Mouse (Mus musculus) granulocyte monocyte progenitor cell, adult 5-6 weeks (primary cell): ENCODE measurements around the gene Disp2. TPM values are rescaled to one million over a fixed set of nuclear protein-coding genes. Genes with fewer than 3 reads are reported as not detected.

Source experiments
- ATAC-seq: replicated peaks from 2 replicates; pipeline ENCODE4 v1.8.0; 2016; ENCODE audit warnings: mild to moderate bottlenecking, moderate TSS enrichment, inconsistent platforms; ENCODE audit not compliant: poor library complexity, severe bottlenecking
- total RNA-seq, 2 experiments: library from RNA; stranded (forward) in 1 of 2; stranded (reverse) in 1 of 2; fragments of 200-712, 200-1000 nt in 1 of 2; fragments of >200 nt in 1 of 2; fragmentation: Nextera tagmentation in 1 of 2; gene quantifications; 2 replicates each; pipeline ENCODE4 v1.2.3; 2014 to 2017

Disp2 gene
- total RNA-seq, 2 experiments from 2014 or later: not detected

GRCm38 (mm10) chr2:118829096-118829495 is 49.6 kb downstream of the Disp2 start:
- no peak for ATAC-seq

GRCm38 (mm10) chr2:118834061-118834460 is 54.5 kb downstream of the Disp2 start:
- ATAC-seq: peak; percentile 44; the same call in 1 of the 2 replicates

GRCm38 (mm10) chr2:118835115-118835514 is 55.6 kb downstream of the Disp2 start:
- no peak for ATAC-seq

DNA sequence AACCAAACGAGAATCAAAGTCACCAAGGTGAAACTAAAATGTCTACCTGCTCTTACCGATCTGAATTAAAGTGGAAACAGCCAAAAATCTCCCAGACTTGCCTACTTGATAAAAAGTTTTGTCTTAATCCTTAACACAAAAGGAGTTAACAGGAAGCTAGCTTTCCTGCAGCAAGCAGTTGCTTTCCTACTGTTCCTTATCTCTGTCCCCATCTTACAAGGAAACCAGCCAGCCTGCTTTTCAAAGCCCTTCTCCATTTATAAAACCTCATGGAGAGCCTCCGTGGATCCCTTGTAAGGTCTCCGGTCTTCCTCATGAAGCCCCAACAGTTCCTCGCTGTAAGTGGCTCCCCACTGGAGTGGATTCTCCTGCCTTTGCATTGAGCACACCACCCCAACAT is 58.8 kb downstream of the Disp2 start:
- no peak for ATAC-seq

DNA sequence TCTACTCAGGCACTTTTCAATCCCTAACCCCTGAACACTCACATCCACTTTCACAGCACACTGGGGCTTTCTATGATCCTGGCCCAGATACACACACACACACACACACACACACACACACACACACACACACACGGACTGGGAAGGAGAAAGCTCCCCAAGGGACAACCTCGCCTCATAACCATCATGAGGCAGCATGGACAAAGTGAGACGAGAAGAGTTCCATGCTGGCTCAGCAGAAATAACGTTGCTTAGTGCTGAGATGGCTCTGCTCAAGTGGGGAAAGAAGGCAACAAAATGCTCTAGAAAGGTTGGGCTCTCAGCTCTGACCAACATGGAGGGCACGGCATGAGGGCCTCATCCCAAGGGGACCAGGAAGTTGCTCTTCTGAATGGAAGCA is 61.7 kb downstream of the Disp2 start:
- no peak for ATAC-seq

- 0 out of 2 replicates have a peak, but pooled peaks have one; percentile 25 for ATAC-seq
Measured at GRCm38 (mm10) chr2:118841774-118842173, 62.3 kb downstream of the Disp2 start.

DNA sequence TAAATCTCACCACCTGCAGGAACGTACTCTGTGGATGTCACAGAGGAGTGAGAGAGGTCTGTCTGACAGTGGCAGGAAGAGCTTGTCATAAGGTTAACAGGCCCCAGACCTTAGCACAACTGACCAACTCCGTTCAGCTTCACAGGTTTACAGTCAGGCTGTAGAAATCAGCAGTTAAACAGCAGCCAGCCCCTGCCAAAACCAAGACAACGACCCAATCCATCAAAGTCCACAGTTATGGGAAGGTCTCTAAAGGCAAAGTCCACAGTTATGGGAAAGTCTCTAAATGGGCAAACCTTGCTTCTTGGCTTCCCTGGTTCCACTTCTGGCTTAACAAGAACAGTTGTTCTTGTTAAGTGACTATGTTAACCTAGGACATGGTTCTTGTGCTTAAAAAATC is 64.9 kb downstream of the Disp2 start:
- ATAC-seq: no peak

- ATAC-seq: peak; percentile 33; the same call in 1 of the 2 replicates
Measured at GRCm38 (mm10) chr2:118846246-118846645, 66.7 kb downstream of the Disp2 start.

- no peak for ATAC-seq
Measured at GRCm38 (mm10) chr2:118851756-118852155, 72.2 kb downstream of the Disp2 start.

Other genes starting within 250 kb of the Disp2 start
- 0.52 and 6.0 TPM in 2 replicates for gene Bmf, start 230.0 kb upstream of the Disp2 start, total RNA-seq (2014; fragmentation: Nextera tagmentation)
- 0.21 and 0.60 TPM in 2 replicates for gene Bmf, start 230.0 kb upstream of the Disp2 start, total RNA-seq (2017)
- 30.5 and 39.4 TPM in 2 replicates for gene Bub1b, start 181.5 kb upstream of the Disp2 start, total RNA-seq (2014; fragmentation: Nextera tagmentation)
- 101 and 117 TPM in 2 replicates for gene Bub1b, start 181.5 kb upstream of the Disp2 start, total RNA-seq (2017)
- gene Pak6, start 116.4 kb upstream of the Disp2 start, total RNA-seq (2014; fragmentation: Nextera tagmentation): 0.32 TPM in 1 of 2 replicates, not detected in the other
- 0.05 TPM in 1 of 2 replicates, not detected in the other for gene Pak6, start 116.4 kb upstream of the Disp2 start, total RNA-seq (2017)
- 0.77 and 1.0 TPM in 2 replicates for gene Ankrd63, start 75.8 kb upstream of the Disp2 start, total RNA-seq (2014; fragmentation: Nextera tagmentation)
- gene Ankrd63, start 75.8 kb upstream of the Disp2 start, total RNA-seq (2017): 0.62 and 0.69 TPM in 2 replicates
- 99.1 and 108 TPM in 2 replicates for gene Plcb2, start 51.3 kb upstream of the Disp2 start, total RNA-seq (2014; fragmentation: Nextera tagmentation)
- 54.3 and 70.7 TPM in 2 replicates for gene Plcb2, start 51.3 kb upstream of the Disp2 start, total RNA-seq (2017)
- 27.9 and 30.3 TPM in 2 replicates for gene Inafm2, start 34.0 kb upstream of the Disp2 start, total RNA-seq (2014; fragmentation: Nextera tagmentation)
- 15.0 and 24.8 TPM in 2 replicates for gene Inafm2, start 34.0 kb upstream of the Disp2 start, total RNA-seq (2017)
- 0.92 and 2.3 TPM in 2 replicates for gene Ccdc9b, start 17.1 kb upstream of the Disp2 start, total RNA-seq (2014; fragmentation: Nextera tagmentation)
- 0.26 and 0.82 TPM in 2 replicates for gene Ccdc9b, start 17.1 kb upstream of the Disp2 start, total RNA-seq (2017)
- not detected in 2 replicates for gene Phgr1, start 7.0 kb upstream of the Disp2 start, total RNA-seq (2014; fragmentation: Nextera tagmentation)
- gene Phgr1, start 7.0 kb upstream of the Disp2 start, total RNA-seq (2017): not detected in 2 replicates
- gene Knstrn, start 34.3 kb downstream of the Disp2 start, total RNA-seq (2014; fragmentation: Nextera tagmentation): 57.9 and 61.3 TPM in 2 replicates
- gene Knstrn, start 34.3 kb downstream of the Disp2 start, total RNA-seq (2017): 190 and 228 TPM in 2 replicates
- gene Ivd, start 82.2 kb downstream of the Disp2 start, total RNA-seq (2014; fragmentation: Nextera tagmentation): 59.9 and 60.9 TPM in 2 replicates
- gene Ivd, start 82.2 kb downstream of the Disp2 start, total RNA-seq (2017): 34.6 and 45.3 TPM in 2 replicates
- gene Bahd1, start 120.7 kb downstream of the Disp2 start, total RNA-seq (2014; fragmentation: Nextera tagmentation): 10.1 and 12.3 TPM in 2 replicates
- gene Bahd1, start 120.7 kb downstream of the Disp2 start, total RNA-seq (2017): 4.6 and 4.8 TPM in 2 replicates
- gene Chst14, start 146.8 kb downstream of the Disp2 start, total RNA-seq (2014; fragmentation: Nextera tagmentation): 8.4 and 11.4 TPM in 2 replicates
- 1.4 and 1.5 TPM in 2 replicates for gene Chst14, start 146.8 kb downstream of the Disp2 start, total RNA-seq (2017)
- 11.5 and 18.3 TPM in 2 replicates for gene Ccdc32, start 249.7 kb downstream of the Disp2 start, total RNA-seq (2014; fragmentation: Nextera tagmentation)
- gene Ccdc32, start 249.7 kb downstream of the Disp2 start, total RNA-seq (2017): 14.4 and 15.7 TPM in 2 replicates